In the genomic region with DNA sequence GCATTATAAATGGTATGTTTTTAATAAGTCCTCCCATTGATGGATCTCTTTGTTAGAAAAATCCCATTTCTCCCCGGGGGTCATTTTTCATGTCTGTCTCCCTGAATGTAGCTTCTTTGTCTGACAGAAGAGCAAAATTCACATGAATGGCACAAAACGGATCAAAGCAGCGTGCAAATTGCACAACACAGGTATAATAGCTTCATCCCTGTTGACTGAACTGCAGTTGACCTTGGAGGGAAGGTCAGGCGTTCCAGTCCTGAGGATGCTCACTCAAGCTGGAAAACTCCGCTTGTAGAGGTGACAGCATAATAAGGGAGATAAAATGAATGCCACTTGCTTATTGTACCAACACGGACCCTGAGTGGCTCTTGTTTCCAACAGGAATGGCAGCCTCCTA, we compare ENCODE assay signal across 22 mouse cellular contexts.
DNase-seq lines count a peak whose midpoint lies in the region; ATAC-seq lines count a peak whose summit lies in the region.
"Had no signal": no experiment of that assay in that cellular context is flagged by ENCODE, and none has a peak within 500 bp of the region (broad histone marks: within the 10 kb centered on the region; RNA-seq: fewer than 3 reads in every experiment).

No protein-coding gene starts in this region.

- peak; percentile 18 for DNase-seq in embryo, embryonic 10 days (ENCODE audit: low spot score)
- DNase-seq in embryo, embryonic 9.5 days (ENCODE audit: extremely low spot score): no peak
- DNase-seq in hindbrain, embryonic 11.5 days (ENCODE audit: low spot score): peak; percentile 5
- DNase-seq in hindbrain, embryonic 10.5 days (ENCODE audit: low spot score): no peak
- no peak for DNase-seq in midbrain, embryonic 14.5 days
- DNase-seq in hindbrain, embryonic 14.5 days (ENCODE audit: low spot score): no peak
- DNase-seq in gastrocnemius, postnatal 10 days: no peak
- DNase-seq: adrenal gland, adult 8-10 months; adrenal gland, postnatal 36 days; B cell, adult 2 months; cerebellum, adult 11-12 months; cerebellum, adult 9-10 months; cerebellum, postnatal 25 days; gastrocnemius, postnatal 25 days; kidney, adult 18-20 months had no signal

- no peaks in the 10 kb centered on the region for H3K4me1 ChIP-seq in hindbrain, embryonic 11.5 days (replicated peaks; ENCODE audit: control insufficient read depth, insufficient read depth, low read length)
- H3K4me1 ChIP-seq in hindbrain, embryonic 10.5 days (replicated peaks): 0 out of 2 replicates have a peak, but pooled peaks cover 5% of the 10 kb centered on the region
- H3K4me1 ChIP-seq in midbrain, embryonic 16.5 days (ENCODE audit: control insufficient read depth, insufficient read depth, low read length): no peaks in the 10 kb centered on the region
- H3K4me1 ChIP-seq in midbrain, embryonic 14.5 days (ENCODE audit: control insufficient read depth, insufficient read depth, low read length): no peaks in the 10 kb centered on the region
- H3K4me1 ChIP-seq in hindbrain, embryonic 14.5 days (replicated peaks; ENCODE audit: control insufficient read depth, insufficient read depth, low read length): peaks cover 4% of the 10 kb centered on the region; the same call in 1 of the 2 replicates
- H3K4me1 ChIP-seq: embryonic facial prominence, embryonic 12.5 days; forebrain, embryonic 13.5 days; heart, embryonic 12.5 days; intestine, embryonic 15.5 days had no signal

- no peaks in the 10 kb centered on the region for H3K27me3 ChIP-seq in hindbrain, embryonic 11.5 days (ENCODE audit: control insufficient read depth, insufficient read depth, low read length)
- no peaks in the 10 kb centered on the region for H3K27me3 ChIP-seq in hindbrain, embryonic 10.5 days (ENCODE audit: insufficient read depth, poor library complexity, severe bottlenecking)
- no peaks in the 10 kb centered on the region for H3K27me3 ChIP-seq in midbrain, embryonic 16.5 days (ENCODE audit: control insufficient read depth, insufficient read depth, low read depth, low read length)
- H3K27me3 ChIP-seq in midbrain, embryonic 14.5 days (ENCODE audit: control insufficient read depth, insufficient read depth, low read length): no peaks in the 10 kb centered on the region
- no peaks in the 10 kb centered on the region for H3K27me3 ChIP-seq in hindbrain, embryonic 14.5 days (ENCODE audit: control insufficient read depth, insufficient read depth, low read length)
- H3K27me3 ChIP-seq: embryonic facial prominence, embryonic 12.5 days; forebrain, embryonic 13.5 days; heart, embryonic 12.5 days; intestine, embryonic 15.5 days had no signal

- no peak overlapping the region for H3K27ac ChIP-seq in hindbrain, embryonic 11.5 days (ENCODE audit: low read depth, low read length)
- H3K27ac ChIP-seq in hindbrain, embryonic 10.5 days: no peak overlapping the region
- peak overlapping the region; percentile 7; the same call in 1 of the 2 replicates for H3K27ac ChIP-seq in midbrain, embryonic 16.5 days (ENCODE audit: low read length)
- H3K27ac ChIP-seq in midbrain, embryonic 14.5 days (replicated peaks; ENCODE audit: low read depth, low read length): no peak overlapping the region
- H3K27ac ChIP-seq in hindbrain, embryonic 14.5 days: peak overlapping the region; percentile 45; the same call in 1 of the 2 replicates
- H3K27ac ChIP-seq: embryonic facial prominence, embryonic 12.5 days; forebrain, embryonic 13.5 days; intestine, embryonic 15.5 days had no signal

- H3K9me3 ChIP-seq in hindbrain, embryonic 11.5 days (ENCODE audit: control insufficient read depth, low read length): no peaks in the 10 kb centered on the region
- no peaks in the 10 kb centered on the region for H3K9me3 ChIP-seq in hindbrain, embryonic 10.5 days
- no peaks in the 10 kb centered on the region for H3K9me3 ChIP-seq in midbrain, embryonic 16.5 days (replicated peaks; ENCODE audit: control insufficient read depth, low read length, poor library complexity, severe bottlenecking)
- no peaks in the 10 kb centered on the region for H3K9me3 ChIP-seq in midbrain, embryonic 14.5 days (ENCODE audit: control insufficient read depth, low read length)
- H3K9me3 ChIP-seq in hindbrain, embryonic 14.5 days (ENCODE audit: control insufficient read depth, low read length): no peaks in the 10 kb centered on the region
- H3K9me3 ChIP-seq: embryonic facial prominence, embryonic 12.5 days; forebrain, embryonic 13.5 days; G1E; heart, embryonic 12.5 days; intestine, embryonic 15.5 days had no signal

- no peaks in the 10 kb centered on the region for H3K36me3 ChIP-seq in hindbrain, embryonic 11.5 days (ENCODE audit: control insufficient read depth, insufficient read depth, low read length)
- no peaks in the 10 kb centered on the region for H3K36me3 ChIP-seq in hindbrain, embryonic 10.5 days
- H3K36me3 ChIP-seq in midbrain, embryonic 16.5 days (ENCODE audit: control insufficient read depth, insufficient read depth, low read length): no peaks in the 10 kb centered on the region
- no peaks in the 10 kb centered on the region for H3K36me3 ChIP-seq in midbrain, embryonic 14.5 days (ENCODE audit: control insufficient read depth, insufficient read depth, low read length)
- no peaks in the 10 kb centered on the region for H3K36me3 ChIP-seq in hindbrain, embryonic 14.5 days (replicated peaks; ENCODE audit: control insufficient read depth, insufficient read depth)
- H3K36me3 ChIP-seq: embryonic facial prominence, embryonic 12.5 days; G1E; heart, embryonic 12.5 days; intestine, embryonic 15.5 days had no signal

- H3K9ac ChIP-seq in hindbrain, embryonic 11.5 days (ENCODE audit: low read depth, low read length): no peak overlapping the region
- no peak overlapping the region for H3K9ac ChIP-seq in midbrain, embryonic 16.5 days (ENCODE audit: low read depth, low read length)
- H3K9ac ChIP-seq in midbrain, embryonic 14.5 days (replicated peaks; ENCODE audit: low read length): no peak overlapping the region
- no peak overlapping the region for H3K9ac ChIP-seq in hindbrain, embryonic 14.5 days
- H3K9ac ChIP-seq: embryonic facial prominence, embryonic 12.5 days; forebrain, embryonic 13.5 days; heart, embryonic 12.5 days; intestine, embryonic 15.5 days had no signal

- ATAC-seq in hindbrain, embryonic 11.5 days (ENCODE audit: low FRiP score): peak; percentile 72
- ATAC-seq in midbrain, embryonic 16.5 days: 0 out of 2 replicates have a peak, but pooled peaks have one; percentile 39
- no peak for ATAC-seq in midbrain, embryonic 14.5 days (ENCODE audit: low FRiP score, low TSS enrichment)
- ATAC-seq in hindbrain, embryonic 14.5 days (ENCODE audit: low FRiP score): no peak; the same call in 1 of the 2 replicates
- ATAC-seq: CD4-positive, CD25-positive, alpha-beta regulatory T cell, adult 4 months; forebrain, embryonic 13.5 days; intestine, embryonic 15.5 days had no signal

- H3K4me3 ChIP-seq in hindbrain, embryonic 11.5 days (ENCODE audit: low read depth, low read length): no peak overlapping the region
- no peak overlapping the region for H3K4me3 ChIP-seq in hindbrain, embryonic 10.5 days
- H3K4me3 ChIP-seq in midbrain, embryonic 16.5 days (ENCODE audit: low read depth, low read length): no peak overlapping the region
- no peak overlapping the region for H3K4me3 ChIP-seq in midbrain, embryonic 14.5 days (replicated peaks; ENCODE audit: low read depth, low read length)
- no peak overlapping the region for H3K4me3 ChIP-seq in hindbrain, embryonic 14.5 days (replicated peaks; ENCODE audit: low read length)
- H3K4me3 ChIP-seq: embryonic facial prominence, embryonic 12.5 days; forebrain, embryonic 13.5 days; heart, embryonic 12.5 days; intestine, embryonic 15.5 days had no signal

- 51% methylated on average over 6 of the region's 6 CpGs for WGBS in hindbrain, embryonic 11.5 days
- 59% methylated on average over 6 of the region's 6 CpGs for WGBS in hindbrain, embryonic 10.5 days
- WGBS in midbrain, embryonic 16.5 days: 55% methylated on average over 6 of the region's 6 CpGs
- WGBS in midbrain, embryonic 14.5 days: 55% methylated on average over 6 of the region's 6 CpGs
- WGBS in hindbrain, embryonic 14.5 days: 32% methylated on average over 6 of the region's 6 CpGs

- no peak overlapping the region for H3K4me2 ChIP-seq in hindbrain, embryonic 11.5 days (replicated peaks; ENCODE audit: low read depth, low read length)
- H3K4me2 ChIP-seq in midbrain, embryonic 16.5 days (ENCODE audit: low read length): no peak overlapping the region
- no peak overlapping the region for H3K4me2 ChIP-seq in midbrain, embryonic 14.5 days (ENCODE audit: low read length)
- H3K4me2 ChIP-seq in hindbrain, embryonic 14.5 days (replicated peaks): peak overlapping the region; percentile 28
- H3K4me2 ChIP-seq: embryonic facial prominence, embryonic 12.5 days; forebrain, embryonic 13.5 days; heart, embryonic 12.5 days; intestine, embryonic 15.5 days had no signal

Comparison
In these comparisons a context has a peak if more than half of its experiments do, and no peak if none do; other contexts are left out.
1. DNase-seq: peak in embryo, embryonic 10 days (single experiment) and hindbrain, embryonic 11.5 days (single experiment); none in embryo, embryonic 9.5 days (single experiment), hindbrain, embryonic 10.5 days (single experiment), midbrain, embryonic 14.5 days (single experiment), hindbrain, embryonic 14.5 days (single experiment) and gastrocnemius, postnatal 10 days (single experiment).
2. ATAC-seq: peak in hindbrain, embryonic 11.5 days (single experiment) and midbrain, embryonic 16.5 days (single experiment); none in midbrain, embryonic 14.5 days (single experiment) and hindbrain, embryonic 14.5 days (single experiment).
3. H3K27ac ChIP-seq: peak in midbrain, embryonic 16.5 days (single experiment) and hindbrain, embryonic 14.5 days (single experiment); none in hindbrain, embryonic 11.5 days (single experiment), hindbrain, embryonic 10.5 days (single experiment) and midbrain, embryonic 14.5 days (single experiment).